Mouse (Mus musculus): ENCODE measurements around the gene 3110021N24Rik.

Gene 3110021N24Rik

GRCm38 (mm10) chr4:108798083-108798830 lies 78.8 kb downstream of the 3110021N24Rik start:
- peak; percentile 45 for DNase-seq

GRCm38 (mm10) chr4:108803535-108803934 lies 84.1 kb downstream of the 3110021N24Rik start:
- no peak for DNase-seq

- no peak for DNase-seq
These were observed 91.7 kb downstream of the 3110021N24Rik start for GRCm38 (mm10) chr4:108811142-108811541.

- no peak for DNase-seq
These were observed 92.1 kb downstream of the 3110021N24Rik start for GRCm38 (mm10) chr4:108811550-108811949.

- DNase-seq = no peak
These were observed 106.2 kb downstream of the 3110021N24Rik start for GRCm38 (mm10) chr4:108825677-108826076.

GRCm38 (mm10) chr4:108826096-108826495 lies 106.6 kb downstream of the 3110021N24Rik start:
- DNase-seq = no peak

- no peak for DNase-seq
These were observed 107.2 kb downstream of the 3110021N24Rik start for GRCm38 (mm10) chr4:108826643-108827042.

GRCm38 (mm10) chr4:108830698-108831097 lies 111.2 kb downstream of the 3110021N24Rik start:
- DNase-seq = no peak

Data from cerebellum, adult 11-12 months (tissue).